Mouse (Mus musculus) retina, adult 2 months (tissue): ENCODE measurements around the gene Gm12258.

ENCODE experiments used
- DNase-seq: peaks from one replicate; pipeline ENCODE4 v3.0.0-alpha.2; 2012; ENCODE audit warnings: low read depth, low spot score

Gm12258 gene

GRCm38 (mm10) chr11:58901080-58901479 lies 54.1 kb downstream of the Gm12258 start:
- DNase-seq, result no peak

- peak; percentile 71 for DNase-seq
Observed at GRCm38 (mm10) chr11:58903511-58904409, 56.8 kb downstream of the Gm12258 start, which contains the start of gene Zfp39. Zfp39 (minus strand) TSS chr11:58904225.

- no peak for DNase-seq
Observed at GRCm38 (mm10) chr11:58904410-58904718, 57.4 kb downstream of the Gm12258 start.

GRCm38 (mm10) chr11:58904838-58905237 lies 57.9 kb downstream of the Gm12258 start:
- no peak for DNase-seq
